Mouse (Mus musculus) CH12.LX (cell line): ENCODE data around the gene Rbp2. TPM values are rescaled to one million over a fixed set of nuclear protein-coding genes. Genes with fewer than 3 reads are reported as not detected.

ENCODE experiments used
- DNase-seq: peaks from one replicate; pipeline ENCODE4 v3.0.0-alpha.2; 2013; ENCODE audit errors: extremely low read depth
- H3K27ac ChIP-seq: 2 replicates; pipeline ENCODE4 v1.5.1; 2012; ENCODE audit warnings: low read depth, mild to moderate bottlenecking, control low read depth, moderate library complexity; ENCODE audit not compliant: insufficient read depth
- H3K27me3 ChIP-seq: replicated peaks from 2 replicates; pipeline ENCODE3; 2012; ENCODE audit warnings: inconsistent platforms
- H3K36me3 ChIP-seq, 2 experiments: replicated peaks in 1 of 2; 2 replicates each; pipeline versions ENCODE3 to v1.6.1; 2012; ENCODE audit warnings: inconsistent platforms in 1 of 2, low read length in 1 of 2, mild to moderate bottlenecking in 1 of 2, mixed read lengths in 1 of 2, moderate library complexity in 1 of 2; ENCODE audit not compliant: control insufficient read depth in 1 of 2, insufficient read depth in 1 of 2
- H3K4me1 ChIP-seq, 2 experiments: 2 replicates each; pipeline ENCODE4 v1.6.1; 2012; ENCODE audit warnings: inconsistent platforms in 1 of 2, moderate library complexity in 1 of 2; ENCODE audit not compliant: insufficient read depth in 2 of 2, control insufficient read depth in 1 of 2
- H3K4me2 ChIP-seq: 2 replicates; pipeline ENCODE4 v1.6.1; 2012; ENCODE audit warnings: low read depth, mild to moderate bottlenecking, control low read depth; ENCODE audit not compliant: poor library complexity, insufficient read depth, severe bottlenecking
- H3K4me3 ChIP-seq, 3 experiments: fragments of 150-350 bp in 1 of 3; sonication (generic) in 1 of 3; replicated peaks in 1 of 3; 2 replicates each; pipeline versions ENCODE3 to v1.5.1; 2011 to 2012; ENCODE audit warnings: low read depth in 2 of 3, low read length in 2 of 3, mild to moderate bottlenecking in 2 of 3, moderate library complexity in 2 of 3, control low read depth in 1 of 3, improper control_type of control experiment in 1 of 3, inconsistent platforms in 1 of 3, mixed read lengths in 1 of 3; ENCODE audit not compliant: poor library complexity in 1 of 3
- H3K79me2 ChIP-seq: replicated peaks from 2 replicates; pipeline ENCODE4 v1.6.1; 2012; ENCODE audit warnings: mild to moderate bottlenecking, moderate library complexity; ENCODE audit not compliant: control insufficient read depth, poor library complexity, insufficient read depth, severe bottlenecking; ENCODE audit errors: extremely low read depth
- H3K9ac ChIP-seq: 2 replicates; pipeline ENCODE4 v1.6.1; 2012; ENCODE audit warnings: low read depth, mild to moderate bottlenecking, control low read depth, moderate library complexity; ENCODE audit not compliant: insufficient read depth
- H3K9me3 ChIP-seq: replicated peaks from 2 replicates; pipeline ENCODE3; 2012; ENCODE audit warnings: low read length, inconsistent platforms, mixed read lengths
- BHLHE40 ChIP-seq: IDR thresholded peaks from 2 replicates; pipeline ENCODE4 v1.6.1; 2011; ENCODE audit warnings: mild to moderate bottlenecking, low read depth, low read length, improper control_type of control experiment
- CHD2 ChIP-seq: IDR thresholded peaks from 2 replicates; pipeline ENCODE4 v1.6.1; 2011; ENCODE audit warnings: low read length, improper control_type of control experiment
- CTCF ChIP-seq, 2 experiments: IDR thresholded peaks in 1 of 2; conservative IDR thresholded peaks in 1 of 2; 2 replicates each; pipeline ENCODE4 v1.5.1; 2011 to 2012; ENCODE audit warnings: low read depth in 2 of 2, low read length in 2 of 2, improper control_type of control experiment in 1 of 2, inconsistent platforms in 1 of 2, mild to moderate bottlenecking in 1 of 2, moderate library complexity in 1 of 2
- ELF1 ChIP-seq: IDR thresholded peaks from 2 replicates; pipeline ENCODE4 v1.6.1; 2014; ENCODE audit warnings: low read depth, mild to moderate bottlenecking, inconsistent platforms, low read length, improper control_type of control experiment
- IRF4 ChIP-seq: IDR thresholded peaks from 2 replicates; pipeline ENCODE4 v1.6.1; 2014; ENCODE audit warnings: low read depth, mild to moderate bottlenecking, inconsistent platforms, low read length, improper control_type of control experiment
- MAFK ChIP-seq: IDR thresholded peaks from 2 replicates; pipeline ENCODE4 v1.6.1; 2011; ENCODE audit warnings: low read length, improper control_type of control experiment; ENCODE audit not compliant: insufficient replicate concordance
- MAX ChIP-seq: IDR thresholded peaks from 2 replicates; pipeline ENCODE4 v1.6.1; 2011; ENCODE audit warnings: low read length, improper control_type of control experiment
- MAZ ChIP-seq: IDR thresholded peaks from 2 replicates; pipeline ENCODE4 v1.6.1; 2012; ENCODE audit warnings: low read depth, mild to moderate bottlenecking, inconsistent platforms, low read length, improper control_type of control experiment, moderate library complexity
- MYC ChIP-seq: IDR thresholded peaks from 2 replicates; pipeline ENCODE4 v1.6.1; 2011; ENCODE audit warnings: low read depth, mild to moderate bottlenecking, improper control_type of control experiment, low read length
- POLR2AphosphoS2 ChIP-seq: IDR thresholded peaks from 2 replicates; pipeline ENCODE4 v1.6.1; 2011; ENCODE audit warnings: low read depth, low read length, improper control_type of control experiment
- RAD21 ChIP-seq: IDR thresholded peaks from 2 replicates; pipeline ENCODE4 v1.6.1; 2011; ENCODE audit warnings: low read depth, mild to moderate bottlenecking, low read length, improper control_type of control experiment, moderate library complexity
- RCOR1 ChIP-seq: conservative IDR thresholded peaks from 2 replicates; pipeline ENCODE4 v1.6.1; 2012; ENCODE audit warnings: low read depth, mild to moderate bottlenecking, inconsistent platforms, low read length, improper control_type of control experiment
- SMC3 ChIP-seq: IDR thresholded peaks from 2 replicates; pipeline ENCODE4 v1.6.1; 2011; ENCODE audit warnings: low read depth, low read length, improper control_type of control experiment
- TBP ChIP-seq: conservative IDR thresholded peaks from 2 replicates; pipeline ENCODE4 v1.6.1; 2011; ENCODE audit warnings: low read depth, low read length, improper control_type of control experiment
- UBTF ChIP-seq: IDR thresholded peaks from 2 replicates; pipeline ENCODE4 v1.6.1; 2012; ENCODE audit warnings: low read depth, mild to moderate bottlenecking, inconsistent platforms, low read length, improper control_type of control experiment, moderate library complexity
- USF2 ChIP-seq: conservative IDR thresholded peaks from 2 replicates; pipeline ENCODE4 v1.6.1; 2011; ENCODE audit warnings: low read depth, low read length, improper control_type of control experiment
- ZC3H11A ChIP-seq: IDR thresholded peaks from 2 replicates; pipeline ENCODE4 v1.6.1; 2012; ENCODE audit warnings: low read depth, mild to moderate bottlenecking, inconsistent platforms, low read length, improper control_type of control experiment
- ZKSCAN1 ChIP-seq: IDR thresholded peaks from 2 replicates; pipeline ENCODE4 v1.6.1; 2012; ENCODE audit warnings: low read depth, inconsistent platforms, low read length, improper control_type of control experiment, borderline replicate concordance
- ZNF384 ChIP-seq: IDR thresholded peaks from 2 replicates; pipeline ENCODE4 v1.6.1; 2012; ENCODE audit warnings: low read depth, low read length, improper control_type of control experiment, inconsistent platforms
- dilution Hi-C: fragments of 300-500 bp; cut with MboI; formaldehyde crosslinking; loops from 2 replicates; pipeline ENCODE4 v1.14.3; 2020; ENCODE audit warnings: low sequenced_read_pairs; ENCODE audit not compliant: extremely low pct_unique_long_range_greater_than_20kb, extremely low pct_ligation_motif_present
- in situ Hi-C: fragments of 300-500 bp; cut with MboI; formaldehyde crosslinking; loops from 3 replicates; pipeline ENCODE4 v1.14.3; 2019; ENCODE audit warnings: low sequenced_read_pairs, low pct_ligation_motif_present, low pct_unique_long_range_greater_than_20kb, mixed read lengths
- polyA plus RNA-seq: library from polyadenylated mRNA; unstranded; fragments of >175 nt; gene quantifications from 2 replicates; pipeline ENCODE4 v1.2.1, GENCODE M21; 2012; ENCODE audit warnings: low read depth; ENCODE audit not compliant: insufficient read length
- total RNA-seq, 2 experiments: library from RNA; depleted of rRNA; stranded (reverse); fragments of 300-350 nt in 1 of 2; fragments of >200 nt in 1 of 2; gene quantifications; 2 replicates each; pipeline ENCODE4 v1.2.3; 2012 to 2014

Rbp2 gene
- total and polyA plus RNA-seq, 3 experiments = 1.7 to 1.9 (median 1.8) TPM

DNA sequence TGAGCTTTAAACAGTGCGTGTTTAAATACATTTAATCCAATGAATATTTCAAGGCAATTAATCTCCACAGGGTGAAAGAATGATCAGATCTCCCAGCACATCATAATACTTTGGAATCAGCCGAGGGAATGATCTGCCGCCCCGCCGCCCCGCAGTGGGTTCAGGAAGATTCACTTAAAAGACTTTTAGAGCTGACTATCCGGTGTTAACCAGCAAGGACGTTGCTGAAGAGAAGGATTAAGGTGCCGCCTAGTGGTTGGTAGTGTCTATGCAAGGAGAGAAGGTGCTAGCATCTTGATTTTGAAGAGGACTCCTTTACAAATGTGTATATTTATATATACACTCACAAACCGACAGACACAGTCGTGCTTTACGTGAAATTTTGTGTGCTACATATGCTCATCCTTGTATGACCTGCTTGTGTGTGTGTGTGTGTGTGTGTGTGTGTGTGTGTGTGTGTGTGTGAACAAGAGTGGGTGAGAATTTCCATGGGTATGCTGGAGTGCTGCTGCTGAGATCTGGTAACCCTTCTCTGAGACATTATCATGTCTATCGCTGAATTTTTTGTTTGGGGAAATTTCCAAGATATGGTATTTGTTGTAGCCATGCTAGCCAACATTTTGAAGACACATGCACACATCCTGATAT, 52.9 kb downstream of the Rbp2 start:
- H3K4me1 ChIP-seq = no peaks in the 10 kb centered on the region
- no peak overlapping the region for H3K4me2 ChIP-seq
- no peak for TF ChIP-seq MAX
- TF ChIP-seq CHD2 = no peak
- no peak for TF ChIP-seq RCOR1
- TF ChIP-seq ZNF384 = no peak
- TF ChIP-seq USF2 = no peak
- TF ChIP-seq TBP = no peak
- TF ChIP-seq MAZ = no peak
- TF ChIP-seq BHLHE40 = no peak
- TF ChIP-seq ZC3H11A = peak; percentile 57
- TF ChIP-seq SMC3 = peak; percentile 84
- TF ChIP-seq MYC = no peak
- TF ChIP-seq RAD21 = peak; percentile 93
- no peak for TF ChIP-seq UBTF
- TF ChIP-seq ZKSCAN1 = no peak
- TF ChIP-seq POLR2AphosphoS2 = no peak
- peak; percentile 52 to 88; a peak in 3 of 4 replicates for TF ChIP-seq CTCF (conservative IDR thresholded peaks at IDR 0.05 in 1 of 2, IDR thresholded peaks at IDR 0.05 in 1 of 2; ENCODE audit: low read depth in 2 of 2, low read length in 2 of 2)
- peaks cover 2% of the 10 kb centered on the region for H3K27me3 ChIP-seq
- no peaks in the 10 kb centered on the region for H3K9me3 ChIP-seq
- H3K9ac ChIP-seq = no peak overlapping the region
- no peaks in the 10 kb centered on the region for H3K79me2 ChIP-seq
- in situ Hi-C loops = no loop called here
- H3K27ac ChIP-seq = no peak overlapping the region
- H3K36me3 ChIP-seq = no peaks in the 10 kb centered on the region
- no peak overlapping the region for H3K4me3 ChIP-seq
- dilution Hi-C loops = no loop called here
- DNase-seq = peak; percentile 63

- no peaks in the 10 kb centered on the region for H3K4me1 ChIP-seq
- H3K4me3 ChIP-seq = no peak overlapping the region
- no peaks in the 10 kb centered on the region for H3K79me2 ChIP-seq
- H3K9me3 ChIP-seq = no peaks in the 10 kb centered on the region
- H3K27me3 ChIP-seq = no peaks in the 10 kb centered on the region
- no peak for DNase-seq
- no peak overlapping the region for H3K27ac ChIP-seq
- in situ Hi-C loops = loop anchor here (5.0 to 10.0 kb wide), 2 partner anchors 99 to 127 kb away; no protein-coding TSS in a partner anchor
- H3K36me3 ChIP-seq = no peaks in the 10 kb centered on the region
- TF ChIP-seq ELF1 (no peak), CHD2 (no peak), MAFK (no peak), IRF4 (no peak), MYC (no peak)
- no peak overlapping the region for H3K4me2 ChIP-seq
- H3K9ac ChIP-seq = no peak overlapping the region
- dilution Hi-C loops = no loop called here
Measured at GRCm38 (mm10) chr9:98544042-98544441, 58.1 kb downstream of the Rbp2 start.

Other genes with a start within 250 kb of the Rbp2 start
- 7.4 and 8.1 TPM in 2 replicates for gene Nmnat3, start 198.7 kb upstream of the Rbp2 start, total RNA-seq (2012; rRNA removed)
- 9.1 and 9.2 TPM in 2 replicates for gene Nmnat3, start 198.7 kb upstream of the Rbp2 start, total RNA-seq (2014; rRNA removed)
- 9.3 and 10.8 TPM in 2 replicates for gene Nmnat3, start 198.7 kb upstream of the Rbp2 start, polyA plus RNA-seq
- 0.04 TPM in 1 of 2 replicates, not detected in the other for gene Rbp1, start 63.2 kb upstream of the Rbp2 start, total RNA-seq (2012; rRNA removed)
- not detected in 2 replicates for gene Rbp1, start 63.2 kb upstream of the Rbp2 start, total RNA-seq (2014; rRNA removed)
- 0.12 TPM in 1 of 2 replicates, not detected in the other for gene Rbp1, start 63.2 kb upstream of the Rbp2 start, polyA plus RNA-seq
- gene Copb2, start 77.6 kb downstream of the Rbp2 start, total RNA-seq (2012; rRNA removed) = 92.8 and 114 TPM in 2 replicates
- gene Copb2, start 77.6 kb downstream of the Rbp2 start, total RNA-seq (2014; rRNA removed) = 101 and 106 TPM in 2 replicates
- 122 and 130 TPM in 2 replicates for gene Copb2, start 77.6 kb downstream of the Rbp2 start, polyA plus RNA-seq
- gene Mrps22, start 115.5 kb downstream of the Rbp2 start, total RNA-seq (2012; rRNA removed) = 65.0 and 74.2 TPM in 2 replicates
- gene Mrps22, start 115.5 kb downstream of the Rbp2 start, total RNA-seq (2014; rRNA removed) = 112 and 128 TPM in 2 replicates
- 63.0 and 72.3 TPM in 2 replicates for gene Mrps22, start 115.5 kb downstream of the Rbp2 start, polyA plus RNA-seq